Mouse (Mus musculus) stomach, embryonic 16.5 days (tissue): ENCODE measurements around the gene Zfp759. TPM values are rescaled to one million over a fixed set of nuclear protein-coding genes. Genes with fewer than 3 reads are reported as not detected.
"Not testable (repeated sequence)": the region's sequence is repeated elsewhere in the genome, so short reads cannot be mapped to it uniquely, and the experiment has no call there.

Experiments
- ATAC-seq: fragments of 200-750 bp; cut with Nextera tagmentation; 2 replicates; pipeline ENCODE4 v1.8.0; 2017; ENCODE audit warnings: moderate number of reproducible peaks, moderate TSS enrichment; ENCODE audit not compliant: insufficient read depth, low FRiP score
- H3K27ac ChIP-seq: fragments of 300-500 bp; sonication (generic); 2 replicates; pipeline ENCODE4 v1.5.1; 2014; ENCODE audit warnings: low read length
- H3K27me3 ChIP-seq: fragments of 300-500 bp; sonication (generic); 2 replicates; pipeline ENCODE4 v1.6.1; 2014; ENCODE audit warnings: low read length, control low read depth, mixed read lengths; ENCODE audit not compliant: control insufficient read depth, insufficient read depth
- H3K36me3 ChIP-seq: fragments of 300-500 bp; sonication (generic); 2 replicates; pipeline ENCODE4 v1.6.1; 2014; ENCODE audit warnings: low read length; ENCODE audit not compliant: control insufficient read depth, insufficient read depth
- H3K4me1 ChIP-seq: fragments of 300-500 bp; sonication (generic); 2 replicates; pipeline ENCODE4 v1.6.1; 2014; ENCODE audit warnings: low read length, control low read depth, mixed read lengths; ENCODE audit not compliant: control insufficient read depth, insufficient read depth
- H3K4me2 ChIP-seq: fragments of 300-500 bp; sonication (generic); 2 replicates; pipeline ENCODE4 v1.6.1; 2014; ENCODE audit warnings: low read depth, low read length, mixed read lengths
- H3K4me3 ChIP-seq: fragments of 300-500 bp; sonication (generic); replicated peaks from 2 replicates; pipeline ENCODE4 v1.5.1; 2014; ENCODE audit warnings: mild to moderate bottlenecking, low read length
- H3K9ac ChIP-seq: fragments of 300-500 bp; sonication (generic); 2 replicates; pipeline ENCODE4 v1.6.1; 2014; ENCODE audit warnings: low read length
- H3K9me3 ChIP-seq: fragments of 300-500 bp; sonication (generic); replicated peaks from 2 replicates; pipeline ENCODE4 v1.6.1; 2016; ENCODE audit warnings: low read length, control low read depth; ENCODE audit not compliant: control insufficient read depth
- WGBS: fragments of 180-500 bp; shearing (Covaris S2); extraction: QIAGEN DNeasy Blood & Tissue Kit; methylation state at CpG from one replicate; pipeline ENCODE4 v1.1.7; 2014; 5-methylcytosine and 5-hydroxymethylcytosine counted together
- polyA plus RNA-seq: library from polyadenylated mRNA; unstranded; fragments of >200 nt; fragmentation: Nextera tagmentation; extraction: Ambion mirVana; gene quantifications from 2 replicates; pipeline ENCODE4 v1.2.1, GENCODE M21; 2015

Gene Zfp759
- 1.9 and 2.1 TPM in 2 replicates for polyA plus RNA-seq

GRCm38 (mm10) chr13:67121360-67121759 is at the start of gene Zfp759:
Zfp759 (plus strand) TSS chr13:67121660.
- H3K27me3 ChIP-seq, H3K36me3 ChIP-seq, H3K4me3 ChIP-seq, H3K27ac ChIP-seq, H3K9me3 ChIP-seq, ATAC-seq, H3K4me1 ChIP-seq, H3K9ac ChIP-seq, H3K4me2 ChIP-seq: not testable (repeated sequence)

- 96% methylated on average over 2 of the region's 2 CpGs for WGBS
- Histone ChIP-seq H3K9ac (no peak overlapping the region), H3K27ac (no peak overlapping the region), H3K4me3 (no peak overlapping the region), H3K27me3 (no peaks in the 10 kb centered on the region), H3K9me3 (peaks cover 18% of the 10 kb centered on the region), H3K4me1 (no peaks in the 10 kb centered on the region), H3K36me3 (peaks cover 39% of the 10 kb centered on the region), H3K4me2 (no peak overlapping the region)
- no peak for ATAC-seq
Observed at GRCm38 (mm10) chr13:67072786-67073185, 48.7 kb upstream of the Zfp759 start.

- Histone ChIP-seq H3K4me1 (peaks cover 3% of the 10 kb centered on the region; the same call in 1 of the 2 replicates), H3K9ac (no peak overlapping the region), H3K36me3 (peaks cover 18% of the 10 kb centered on the region), H3K9me3 (peaks cover 4% of the 10 kb centered on the region; the same call in 1 of the 2 replicates), H3K27me3 (no peaks in the 10 kb centered on the region), H3K4me2 (no peak overlapping the region), H3K4me3 (no peak overlapping the region), H3K27ac (no peak overlapping the region)
- WGBS = 94% methylated on average over 2 of the region's 2 CpGs
- no peak for ATAC-seq
Observed at GRCm38 (mm10) chr13:67077244-67077643, 44.2 kb upstream of the Zfp759 start.

GRCm38 (mm10) chr13:67081142-67081713 is 40.2 kb upstream of the Zfp759 start:
- Histone ChIP-seq H3K27ac (peak overlapping the region; percentile 96), H3K9ac (peak overlapping the region; percentile 82), H3K4me1 (peaks cover 3% of the 10 kb centered on the region; the same call in 1 of the 2 replicates), H3K27me3 (no peaks in the 10 kb centered on the region), H3K4me2 (peak overlapping the region; percentile 66), H3K4me3 (peak overlapping the region; percentile 73), H3K36me3 (0 out of 2 replicates have a peak, but pooled peaks cover 3% of the 10 kb centered on the region), H3K9me3 (no peaks in the 10 kb centered on the region)
- under 1% methylated on average over 24 of the region's 24 CpGs for WGBS
- peak; percentile 99 for ATAC-seq

- H3K27me3 ChIP-seq = no peaks in the 10 kb centered on the region
Observed at GRCm38 (mm10) chr13:67081946-67082345, 39.5 kb upstream of the Zfp759 start.

GRCm38 (mm10) chr13:67090154-67090553 is 31.3 kb upstream of the Zfp759 start:
- WGBS = 63% methylated on average over 1 of the region's 1 CpGs
- Histone ChIP-seq H3K9me3 (no peaks in the 10 kb centered on the region), H3K9ac (no peak overlapping the region), H3K36me3 (no peaks in the 10 kb centered on the region), H3K27ac (no peak overlapping the region), H3K27me3 (no peaks in the 10 kb centered on the region), H3K4me1 (no peaks in the 10 kb centered on the region), H3K4me3 (no peak overlapping the region), H3K4me2 (no peak overlapping the region)
- no peak for ATAC-seq

More at GRCm38 (mm10) chr13:67081946-67082345, 39.5 kb upstream of the Zfp759 start:
- Histone ChIP-seq H3K4me3 (peak overlapping the region; percentile 73), H3K4me1 (peaks cover 3% of the 10 kb centered on the region; the same call in 1 of the 2 replicates), H3K4me2 (peak overlapping the region; percentile 66), H3K36me3 (0 out of 2 replicates have a peak, but pooled peaks cover 2% of the 10 kb centered on the region), H3K27ac (peak overlapping the region; percentile 96), H3K9me3 (no peaks in the 10 kb centered on the region), H3K9ac (peak overlapping the region; percentile 82; the same call in 1 of the 2 replicates)
- WGBS = 67% methylated on average over 1 of the region's 1 CpGs
- ATAC-seq = no peak

- WGBS = 92% methylated on average over 10 of the region's 10 CpGs
- no peak for ATAC-seq
- Histone ChIP-seq H3K27me3 (no peaks in the 10 kb centered on the region), H3K36me3 (no peaks in the 10 kb centered on the region), H3K9ac (no peak within 1 kb of the TSS), H3K4me3 (no peak within 1 kb of the TSS), H3K4me2 (no peak within 1 kb of the TSS), H3K27ac (no peak within 1 kb of the TSS), H3K4me1 (no peaks in the 10 kb centered on the region), H3K9me3 (no peaks in the 10 kb centered on the region)
Observed at GRCm38 (mm10) chr13:67097876-67098275, 23.6 kb upstream of the Zfp759 start, which contains the start of gene Zfp708. Zfp708 (minus strand) TSS chr13:67097976.

- H3K4me1 ChIP-seq = peaks cover 8% of the 10 kb centered on the region
- no peak for ATAC-seq
Observed at GRCm38 (mm10) chr13:67107681-67108080, 13.8 kb upstream of the Zfp759 start.

GRCm38 (mm10) chr13:67108194-67108820 is 13.2 kb upstream of the Zfp759 start, which contains the start of gene Gm28557:
Gm28557 (minus strand) TSS chr13:67108604.
- H3K4me2 ChIP-seq = peak within 1 kb of the TSS; percentile 71
- no peaks in the 10 kb centered on the region for H3K27me3 ChIP-seq
- ATAC-seq = peak; percentile 98
- H3K9me3 ChIP-seq = no peaks in the 10 kb centered on the region
- peak within 1 kb of the TSS; percentile 97 for H3K27ac ChIP-seq
- H3K9ac ChIP-seq = peak within 1 kb of the TSS; percentile 87
- H3K4me3 ChIP-seq = peak within 1 kb of the TSS; percentile 81
- H3K4me1 ChIP-seq = peaks cover 8% of the 10 kb centered on the region
- H3K36me3 ChIP-seq = peaks cover 9% of the 10 kb centered on the region
- WGBS = under 1% methylated on average over 17 of the region's 17 CpGs

More at GRCm38 (mm10) chr13:67107681-67108080, 13.8 kb upstream of the Zfp759 start:
- H3K27ac ChIP-seq = peak overlapping the region; percentile 97
- peak overlapping the region; percentile 81 for H3K4me3 ChIP-seq
- H3K9me3 ChIP-seq = no peaks in the 10 kb centered on the region
- peak overlapping the region; percentile 71 for H3K4me2 ChIP-seq
- peaks cover 9% of the 10 kb centered on the region for H3K36me3 ChIP-seq
- 42% methylated on average over 9 of the region's 9 CpGs for whole genome bisulfite sequencing
- no peaks in the 10 kb centered on the region for H3K27me3 ChIP-seq
- H3K9ac ChIP-seq = peak overlapping the region; percentile 87
